23 mouse cellular contexts compared by ENCODE assay signal in genomic region chr11:69910781-69911560, GRCm38 (mm10). TPM values are rescaled to one million over a fixed set of nuclear protein-coding genes. Genes with fewer than 3 reads are reported as not detected.
DNase-seq lines count a peak whose midpoint lies in the region; ATAC-seq and TF ChIP-seq lines count a peak whose summit lies in the region.
"Had no signal": no experiment of that assay in that cellular context is flagged by ENCODE, and none has a peak within 500 bp of the region (broad histone marks: within the 10 kb centered on the region; RNA-seq: fewer than 3 reads in every experiment).

No protein-coding gene starts in this region.

- no peak for TF ChIP-seq CTCF in midbrain, postnatal 0 days (IDR thresholded peaks at IDR 0.05)

- DNase-seq in cerebellum, adult 9-11 months = peak; percentile 28
- DNase-seq in cerebellum, adult 11 months = no peak
- peak; percentile 73 for DNase-seq in midbrain, embryonic 11.5 days (ENCODE audit: low spot score, missing footprints)
- DNase-seq in midbrain, postnatal 0 days (ENCODE audit: low spot score) = no peak
- DNase-seq in limb, embryonic 10.5 days (ENCODE audit: low spot score) = no peak
- no peak for DNase-seq in layer of hippocampus, adult 18-20 months (ENCODE audit: low spot score in 2 of 2)
- DNase-seq: adrenal gland, postnatal 10 days; cerebellum, postnatal 25 days; heart, postnatal 14 days; layer of hippocampus, postnatal 36 days; right cerebral cortex, postnatal 25 days; thymus, adult 18-20 months had no signal

- 96% methylated on average over 17 of the region's 17 CpGs for WGBS in hindbrain, embryonic 13.5 days
- WGBS in hindbrain, embryonic 12.5 days = 92% methylated on average over 17 of the region's 17 CpGs
- WGBS in midbrain, embryonic 11.5 days = 95% methylated on average over 17 of the region's 17 CpGs
- WGBS in midbrain, postnatal 0 days = 91% methylated on average over 17 of the region's 17 CpGs
- 94% methylated on average over 17 of the region's 17 CpGs for WGBS in limb, embryonic 10.5 days

- H3K4me1 ChIP-seq in hindbrain, embryonic 13.5 days (replicated peaks) = peaks cover 28% of the 10 kb centered on the region
- H3K4me1 ChIP-seq in hindbrain, embryonic 12.5 days = peaks cover 24% of the 10 kb centered on the region
- H3K4me1 ChIP-seq in midbrain, embryonic 11.5 days (ENCODE audit: control insufficient read depth, insufficient read depth, low read length) = peaks cover 19% of the 10 kb centered on the region
- peaks cover 7% of the 10 kb centered on the region; the same call in 1 of the 2 replicates for H3K4me1 ChIP-seq in midbrain, postnatal 0 days (ENCODE audit: insufficient read depth, low read length)
- peaks cover 27% of the 10 kb centered on the region for H3K4me1 ChIP-seq in limb, embryonic 10.5 days

- peaks cover 88% of the 10 kb centered on the region for H3K36me3 ChIP-seq in hindbrain, embryonic 13.5 days
- H3K36me3 ChIP-seq in hindbrain, embryonic 12.5 days = peaks cover 85% of the 10 kb centered on the region
- H3K36me3 ChIP-seq in midbrain, embryonic 11.5 days (ENCODE audit: control insufficient read depth, insufficient read depth, low read length) = peaks cover 57% of the 10 kb centered on the region
- peaks cover 83% of the 10 kb centered on the region for H3K36me3 ChIP-seq in midbrain, postnatal 0 days (ENCODE audit: insufficient read depth, low read length)
- peaks cover 92% of the 10 kb centered on the region for H3K36me3 ChIP-seq in limb, embryonic 10.5 days

- H3K4me3 ChIP-seq in hindbrain, embryonic 13.5 days = no peak overlapping the region
- no peak overlapping the region for H3K4me3 ChIP-seq in hindbrain, embryonic 12.5 days
- H3K4me3 ChIP-seq in midbrain, embryonic 11.5 days (ENCODE audit: low read depth, low read length) = no peak overlapping the region
- H3K4me3 ChIP-seq in midbrain, postnatal 0 days (ENCODE audit: low read depth, low read length) = no peak overlapping the region
- H3K4me3 ChIP-seq in limb, embryonic 10.5 days = peak overlapping the region; percentile 8; the same call in 1 of the 2 replicates
- H3K4me3 ChIP-seq: forebrain, embryonic 12.5 days; midbrain, embryonic 13.5 days; myocyte; stomach, embryonic 15.5 days had no signal

- H3K27me3 ChIP-seq in hindbrain, embryonic 13.5 days = no peaks in the 10 kb centered on the region
- H3K27me3 ChIP-seq in hindbrain, embryonic 12.5 days = no peaks in the 10 kb centered on the region
- no peaks in the 10 kb centered on the region for H3K27me3 ChIP-seq in midbrain, embryonic 11.5 days (ENCODE audit: control insufficient read depth, insufficient read depth, low read length)
- no peaks in the 10 kb centered on the region for H3K27me3 ChIP-seq in midbrain, postnatal 0 days (ENCODE audit: insufficient read depth, low read length)
- H3K27me3 ChIP-seq in limb, embryonic 10.5 days (ENCODE audit: low read depth, poor library complexity, severe bottlenecking) = no peaks in the 10 kb centered on the region
- H3K27me3 ChIP-seq: forebrain, embryonic 12.5 days; midbrain, embryonic 13.5 days; Patski; stomach, embryonic 15.5 days had no signal

- H3K27ac ChIP-seq in hindbrain, embryonic 13.5 days = no peak overlapping the region
- no peak overlapping the region for H3K27ac ChIP-seq in hindbrain, embryonic 12.5 days
- no peak overlapping the region for H3K27ac ChIP-seq in midbrain, embryonic 11.5 days (ENCODE audit: low read depth, low read length)
- no peak overlapping the region for H3K27ac ChIP-seq in midbrain, postnatal 0 days (ENCODE audit: low read depth, low read length)
- H3K27ac ChIP-seq in limb, embryonic 10.5 days = no peak overlapping the region
- H3K27ac ChIP-seq: forebrain, embryonic 12.5 days; midbrain, embryonic 13.5 days; stomach, embryonic 15.5 days had no signal

- no peaks in the 10 kb centered on the region for H3K9me3 ChIP-seq in hindbrain, embryonic 13.5 days
- no peaks in the 10 kb centered on the region for H3K9me3 ChIP-seq in hindbrain, embryonic 12.5 days (replicated peaks)
- H3K9me3 ChIP-seq in midbrain, embryonic 11.5 days (ENCODE audit: control insufficient read depth, low read length) = no peaks in the 10 kb centered on the region
- H3K9me3 ChIP-seq in midbrain, postnatal 0 days (ENCODE audit: low read length) = no peaks in the 10 kb centered on the region
- no peaks in the 10 kb centered on the region for H3K9me3 ChIP-seq in limb, embryonic 10.5 days (replicated peaks)
- H3K9me3 ChIP-seq: forebrain, embryonic 12.5 days; midbrain, embryonic 13.5 days; stomach, embryonic 15.5 days had no signal

- ATAC-seq in hindbrain, embryonic 13.5 days (ENCODE audit: low FRiP score) = no peak
- no peak for ATAC-seq in hindbrain, embryonic 12.5 days (ENCODE audit: low FRiP score)
- ATAC-seq in midbrain, embryonic 11.5 days (ENCODE audit: low FRiP score) = no peak
- no peak for ATAC-seq in midbrain, postnatal 0 days (ENCODE audit: low FRiP score)
- ATAC-seq: CD4-positive, CD25-positive, alpha-beta regulatory T cell, adult 4 months; hindbrain, embryonic 16.5 days; lung, postnatal 0 days; midbrain, embryonic 13.5 days; Patski had no signal

- no peak overlapping the region for H3K4me2 ChIP-seq in hindbrain, embryonic 13.5 days
- no peak overlapping the region for H3K4me2 ChIP-seq in hindbrain, embryonic 12.5 days (replicated peaks)
- no peak overlapping the region for H3K4me2 ChIP-seq in midbrain, embryonic 11.5 days
- no peak overlapping the region for H3K4me2 ChIP-seq in midbrain, postnatal 0 days (ENCODE audit: low read depth, low read length, poor library complexity, severe bottlenecking)
- H3K4me2 ChIP-seq: forebrain, embryonic 12.5 days; midbrain, embryonic 13.5 days; stomach, embryonic 15.5 days had no signal

- 0 out of 2 replicates have a peak overlapping the region, but pooled peaks have one; percentile 8 for H3K9ac ChIP-seq in hindbrain, embryonic 13.5 days
- no peak overlapping the region for H3K9ac ChIP-seq in hindbrain, embryonic 12.5 days
- H3K9ac ChIP-seq in midbrain, embryonic 11.5 days (ENCODE audit: low read length) = no peak overlapping the region
- H3K9ac ChIP-seq in midbrain, postnatal 0 days (replicated peaks; ENCODE audit: low read length, poor library complexity, severe bottlenecking) = no peak overlapping the region
- H3K9ac ChIP-seq: forebrain, embryonic 12.5 days; midbrain, embryonic 13.5 days; stomach, embryonic 15.5 days had no signal

RNA-seq across cellular contexts. Expression of gene Gps2, which starts 2.7 kb away (rescaled TPM):
- 72.4 and 77.3 TPM in 2 replicates for polyA plus RNA-seq in hindbrain, embryonic 13.5 days (2015; fragmentation: Nextera tagmentation; extraction: Ambion mirVana)
- polyA plus RNA-seq in hindbrain, embryonic 12.5 days (2016; fragmentation: Nextera tagmentation; extraction: Ambion mirVana) = 84.7 and 90.1 TPM in 2 replicates
- 92.2 and 95.8 TPM in 2 replicates for polyA plus RNA-seq in midbrain, embryonic 11.5 days (2014; fragmentation: Nextera tagmentation; extraction: Ambion mirVana)
- 45.8 and 47.6 TPM in 2 replicates for total RNA-seq in midbrain, postnatal 0 days (2014; rRNA removed)
- 60.3 and 64.3 TPM in 2 replicates for polyA plus RNA-seq in midbrain, postnatal 0 days (2015; fragmentation: Nextera tagmentation; extraction: Ambion mirVana)
- 77.7 and 91.6 TPM in 2 replicates for polyA plus RNA-seq in limb, embryonic 10.5 days (2016; fragmentation: Nextera tagmentation; extraction: Ambion mirVana)
- total RNA-seq in layer of hippocampus, adult 18-20 months (2021) = 10 to 100 TPM; 35.7 to 36.1 TPM

RNA-seq across cellular contexts. Expression of gene Neurl4, which starts 10.1 kb away (rescaled TPM):
- polyA plus RNA-seq in hindbrain, embryonic 13.5 days (2015; fragmentation: Nextera tagmentation; extraction: Ambion mirVana) = 18.8 and 22.6 TPM in 2 replicates
- polyA plus RNA-seq in hindbrain, embryonic 12.5 days (2016; fragmentation: Nextera tagmentation; extraction: Ambion mirVana) = 15.0 and 15.2 TPM in 2 replicates
- polyA plus RNA-seq in midbrain, embryonic 11.5 days (2014; fragmentation: Nextera tagmentation; extraction: Ambion mirVana) = 15.6 and 16.3 TPM in 2 replicates
- total RNA-seq in midbrain, postnatal 0 days (2014; rRNA removed) = 112 and 118 TPM in 2 replicates
- 15.2 and 16.7 TPM in 2 replicates for polyA plus RNA-seq in midbrain, postnatal 0 days (2015; fragmentation: Nextera tagmentation; extraction: Ambion mirVana)
- 12.6 and 13.3 TPM in 2 replicates for polyA plus RNA-seq in limb, embryonic 10.5 days (2016; fragmentation: Nextera tagmentation; extraction: Ambion mirVana)
- total RNA-seq in layer of hippocampus, adult 18-20 months (2021) = 100 to 1,000 TPM; 108 to 114 TPM

RNA-seq across cellular contexts. Expression of gene 2810408A11Rik, which starts 10.2 kb away (rescaled TPM):
- polyA plus RNA-seq in hindbrain, embryonic 13.5 days (2015; fragmentation: Nextera tagmentation; extraction: Ambion mirVana) = 10.3 and 11.7 TPM in 2 replicates
- 17.8 TPM in 2 replicates for polyA plus RNA-seq in hindbrain, embryonic 12.5 days (2016; fragmentation: Nextera tagmentation; extraction: Ambion mirVana)
- 15.3 and 17.8 TPM in 2 replicates for polyA plus RNA-seq in midbrain, embryonic 11.5 days (2014; fragmentation: Nextera tagmentation; extraction: Ambion mirVana)
- 3.3 and 8.7 TPM in 2 replicates for total RNA-seq in midbrain, postnatal 0 days (2014; rRNA removed)
- polyA plus RNA-seq in midbrain, postnatal 0 days (2015; fragmentation: Nextera tagmentation; extraction: Ambion mirVana) = 4.8 and 6.2 TPM in 2 replicates
- polyA plus RNA-seq in limb, embryonic 10.5 days (2016; fragmentation: Nextera tagmentation; extraction: Ambion mirVana) = 20.2 and 25.8 TPM in 2 replicates
- total RNA-seq in layer of hippocampus, adult 18-20 months (2021) = under 1 TPM; 0.17 to 0.58 TPM

RNA-seq across cellular contexts. Expression of gene Eif5a, which starts 10.8 kb away (rescaled TPM):
- polyA plus RNA-seq in hindbrain, embryonic 13.5 days (2015; fragmentation: Nextera tagmentation; extraction: Ambion mirVana) = 1,129 and 1,134 TPM in 2 replicates
- polyA plus RNA-seq in hindbrain, embryonic 12.5 days (2016; fragmentation: Nextera tagmentation; extraction: Ambion mirVana) = 1,354 and 1,360 TPM in 2 replicates
- polyA plus RNA-seq in midbrain, embryonic 11.5 days (2014; fragmentation: Nextera tagmentation; extraction: Ambion mirVana) = 1,778 and 1,800 TPM in 2 replicates
- 452 and 486 TPM in 2 replicates for total RNA-seq in midbrain, postnatal 0 days (2014; rRNA removed)
- polyA plus RNA-seq in midbrain, postnatal 0 days (2015; fragmentation: Nextera tagmentation; extraction: Ambion mirVana) = 1,054 and 1,096 TPM in 2 replicates
- 3,029 and 3,766 TPM in 2 replicates for polyA plus RNA-seq in limb, embryonic 10.5 days (2016; fragmentation: Nextera tagmentation; extraction: Ambion mirVana)
- 100 to 1,000 TPM; 438 to 463 TPM for total RNA-seq in layer of hippocampus, adult 18-20 months (2021)

RNA-seq across cellular contexts. Expression of gene Acap1, which starts 15.6 kb away (rescaled TPM):
- 0.17 and 0.52 TPM in 2 replicates for polyA plus RNA-seq in hindbrain, embryonic 13.5 days (2015; fragmentation: Nextera tagmentation; extraction: Ambion mirVana)
- polyA plus RNA-seq in hindbrain, embryonic 12.5 days (2016; fragmentation: Nextera tagmentation; extraction: Ambion mirVana) = 0.86 and 0.92 TPM in 2 replicates
- polyA plus RNA-seq in midbrain, embryonic 11.5 days (2014; fragmentation: Nextera tagmentation; extraction: Ambion mirVana) = 0.36 and 0.59 TPM in 2 replicates
- total RNA-seq in midbrain, postnatal 0 days (2014; rRNA removed) = 0.66 TPM in 1 of 2 replicates, not detected in the other
- 0.14 TPM in 1 of 2 replicates, not detected in the other for polyA plus RNA-seq in midbrain, postnatal 0 days (2015; fragmentation: Nextera tagmentation; extraction: Ambion mirVana)
- 0.93 and 1.7 TPM in 2 replicates for polyA plus RNA-seq in limb, embryonic 10.5 days (2016; fragmentation: Nextera tagmentation; extraction: Ambion mirVana)
- total RNA-seq in layer of hippocampus, adult 18-20 months (2021) = not detected
- total RNA-seq: layer of hippocampus, postnatal 36 days; left cerebral cortex, postnatal 14 days had no signal

Comparison
In these comparisons a context has a peak if more than half of its experiments do, and no peak if none do; other contexts are left out.
1. DNase-seq: peak in cerebellum, adult 9-11 months (single experiment) and midbrain, embryonic 11.5 days (single experiment); none in cerebellum, adult 11 months (single experiment), midbrain, postnatal 0 days (single experiment), limb, embryonic 10.5 days (single experiment) and layer of hippocampus, adult 18-20 months (0 of 2).